Mouse (Mus musculus) adrenal gland, postnatal 10 days (tissue): ENCODE measurements around the gene Rasl11b. TPM values are rescaled to one million over a fixed set of nuclear protein-coding genes. Genes with fewer than 3 reads are reported as not detected.

ENCODE experiments used
- DNase-seq: peaks from one replicate; pipeline ENCODE4 v3.0.0; 2021; ENCODE audit warnings: mixed read lengths
- total RNA-seq, 2 experiments: library from RNA; stranded (reverse); gene quantifications; 2 replicates each; pipeline ENCODE4 v1.2.3; 2021

Gene Rasl11b
- total RNA-seq, 2 experiments from 2014 or later: 15.7 to 18.6 TPM

- no peak for DNase-seq
Observed at GRCm38 (mm10) chr5:74188076-74188475, 7.0 kb upstream of the Rasl11b start.

- DNase-seq: no peak
Observed at GRCm38 (mm10) chr5:74188886-74189285, 6.2 kb upstream of the Rasl11b start.

- no peak for DNase-seq
Observed at GRCm38 (mm10) chr5:74189484-74190160, 5.5 kb upstream of the Rasl11b start.

DNA sequence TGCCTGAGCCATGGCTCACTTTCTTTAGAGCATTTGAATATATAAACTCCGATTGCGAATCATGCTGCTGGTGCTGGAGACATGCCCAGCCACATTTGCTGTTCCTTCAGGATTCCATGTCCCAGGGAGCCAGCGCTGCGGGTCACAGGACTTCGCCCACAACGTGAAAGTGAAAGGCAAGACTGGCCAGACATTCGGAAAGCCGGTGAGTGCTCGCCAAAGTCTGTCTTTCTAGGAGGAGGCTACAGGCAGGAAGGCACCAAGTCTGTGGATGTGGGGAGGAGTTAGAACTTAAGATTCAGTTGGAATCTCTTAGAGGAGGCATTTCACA is 5.0 kb upstream of the Rasl11b start:
- peak; percentile 38 for DNase-seq

GRCm38 (mm10) chr5:74190911-74191310 is 4.2 kb upstream of the Rasl11b start:
- DNase-seq: no peak

GRCm38 (mm10) chr5:74193008-74193407 is 2.1 kb upstream of the Rasl11b start:
- DNase-seq: no peak

GRCm38 (mm10) chr5:74193626-74194025 is 1.5 kb upstream of the Rasl11b start:
- no peak for DNase-seq

GRCm38 (mm10) chr5:74194027-74194840 is 852 bp upstream of the Rasl11b start:
- no peak for DNase-seq

DNA sequence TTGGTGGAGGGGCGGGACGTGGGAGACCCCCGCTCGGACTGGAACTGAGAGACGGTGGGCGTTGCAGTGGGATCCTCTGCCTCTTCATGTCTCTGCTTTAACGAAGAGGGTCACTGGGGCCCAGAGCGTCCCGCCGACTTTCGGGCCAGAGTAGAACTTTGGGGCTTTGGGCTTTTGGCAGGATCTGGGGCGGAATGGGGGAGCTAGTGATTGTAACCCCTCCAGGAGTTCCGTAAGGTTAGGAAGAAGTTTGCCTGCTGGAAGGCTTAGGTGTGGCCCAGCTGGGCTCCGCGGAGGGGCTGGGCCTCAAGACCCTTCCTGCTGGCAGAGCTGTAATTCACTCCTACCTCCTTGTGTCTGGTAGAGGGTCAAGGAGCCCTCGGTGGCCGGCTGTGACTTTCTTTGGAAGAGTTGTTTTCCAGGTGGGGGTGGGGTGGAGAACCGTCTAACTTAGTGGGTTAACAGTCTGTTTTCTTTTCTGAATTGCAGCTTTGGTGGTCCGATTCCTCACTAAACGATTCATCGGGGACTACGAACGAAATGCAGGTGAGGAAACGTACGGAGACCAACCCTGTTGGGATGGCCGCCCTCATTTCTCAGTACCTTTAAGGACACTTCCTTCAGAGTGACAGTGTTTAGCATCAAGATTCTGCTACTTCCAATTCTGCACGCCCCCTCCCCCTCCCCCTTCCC is 674 bp downstream of the Rasl11b start:
- peak; percentile 22 for DNase-seq

DNA sequence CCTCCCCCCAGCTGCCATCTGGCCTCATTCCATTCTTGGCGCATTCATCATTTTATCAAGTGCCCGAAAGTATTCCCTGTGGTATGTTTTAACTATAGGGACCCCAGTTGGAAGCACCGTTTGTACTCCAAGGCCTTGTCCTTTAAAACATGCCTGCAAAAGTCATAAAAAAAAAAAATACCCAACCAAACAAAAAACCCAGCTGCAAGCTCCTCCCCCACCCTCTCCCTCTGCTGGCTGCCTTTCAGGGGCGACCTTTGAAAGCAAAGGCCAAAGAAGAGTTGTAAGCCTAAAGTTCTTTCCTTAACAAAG is 1.2 kb downstream of the Rasl11b start:
- DNase-seq: peak; percentile 65

GRCm38 (mm10) chr5:74197541-74198330 is 2.6 kb downstream of the Rasl11b start:
- DNase-seq: peak; percentile 24

GRCm38 (mm10) chr5:74198446-74198845 is 3.4 kb downstream of the Rasl11b start:
- no peak for DNase-seq

DNA sequence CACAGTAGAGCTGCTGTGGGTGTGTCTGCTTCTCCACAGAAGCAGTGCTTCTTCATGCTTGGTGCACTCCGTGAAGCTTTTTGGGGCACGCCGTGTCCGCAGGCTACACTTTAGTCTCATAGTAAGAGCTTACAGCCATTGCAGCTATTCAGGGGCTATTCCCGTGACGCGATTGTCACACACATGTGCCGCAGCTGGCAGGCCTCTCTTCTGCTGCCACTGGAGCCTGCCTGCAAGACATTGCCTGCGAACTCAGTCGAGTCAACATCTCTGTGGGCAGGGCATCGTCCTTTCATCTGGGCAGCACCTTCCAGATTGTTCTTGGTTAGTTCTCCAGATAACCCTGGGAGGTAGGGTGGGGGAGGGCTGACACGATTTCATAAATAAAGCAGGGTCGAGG is 4.7 kb downstream of the Rasl11b start:
- no peak for DNase-seq

GRCm38 (mm10) chr5:74200481-74200880 is 5.4 kb downstream of the Rasl11b start:
- DNase-seq: no peak

DNA sequence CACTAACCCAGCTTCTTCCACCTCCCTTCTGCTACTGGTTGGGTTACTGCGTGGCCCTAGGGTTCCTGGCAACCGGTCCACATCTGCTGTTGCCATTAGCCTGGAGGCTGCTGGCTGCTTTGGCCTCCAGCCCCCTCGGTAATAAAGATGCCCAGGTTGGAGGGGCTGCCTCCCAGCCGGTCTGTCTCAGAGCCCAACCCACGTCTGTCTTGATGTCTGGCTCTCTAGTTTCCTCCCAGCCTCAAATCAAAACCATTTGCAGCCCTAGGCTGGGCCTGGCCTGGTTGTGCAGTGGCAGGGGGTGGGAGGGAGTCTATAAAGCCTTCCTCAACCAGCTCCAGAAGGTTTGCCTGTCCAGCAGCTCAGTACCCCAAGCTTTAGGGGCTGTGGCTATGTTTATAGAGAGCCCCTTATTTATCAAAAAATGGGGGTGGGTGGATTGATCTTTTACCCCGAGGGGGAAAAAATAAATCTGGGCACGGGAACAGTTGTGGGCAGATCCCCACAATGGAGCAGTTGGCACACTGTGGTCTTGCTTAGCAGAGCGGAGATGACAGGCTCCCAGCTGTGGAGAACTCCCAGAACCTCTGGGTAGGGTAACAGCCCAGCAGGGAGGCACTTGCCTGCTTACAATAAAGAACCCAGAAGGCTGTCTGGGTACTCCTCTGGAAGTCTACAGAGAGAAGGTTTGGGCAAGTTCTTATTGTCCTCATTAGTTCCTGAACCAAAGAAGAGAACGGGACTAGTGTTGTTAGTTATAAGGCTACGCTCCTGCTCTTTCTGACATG is 6.7 kb downstream of the Rasl11b start:
- no peak for DNase-seq

- DNase-seq: no peak
Observed at GRCm38 (mm10) chr5:74202515-74202914, 7.4 kb downstream of the Rasl11b start.

- no peak for DNase-seq
Observed at GRCm38 (mm10) chr5:74204465-74204864, 9.4 kb downstream of the Rasl11b start.

- DNase-seq: peak; percentile 61
Observed at GRCm38 (mm10) chr5:74205509-74205908, 10.4 kb downstream of the Rasl11b start.

- no peak for DNase-seq
Observed at GRCm38 (mm10) chr5:74206038-74206437, 11.0 kb downstream of the Rasl11b start.

GRCm38 (mm10) chr5:74206649-74207048 is 11.6 kb downstream of the Rasl11b start:
- DNase-seq: no peak

GRCm38 (mm10) chr5:74207209-74207608 is 12.1 kb downstream of the Rasl11b start:
- DNase-seq: no peak

GRCm38 (mm10) chr5:74208438-74208837 is 13.4 kb downstream of the Rasl11b start:
- no peak for DNase-seq
